Mouse (Mus musculus): Measurements from ENCODE around the gene Gm49601. TPM values are rescaled to one million over a fixed set of nuclear protein-coding genes. Genes with fewer than 3 reads are reported as not detected.

Gene Gm49601
- polyA plus RNA-seq, 1 experiment from 2014 or later = 6.9 TPM

DNA sequence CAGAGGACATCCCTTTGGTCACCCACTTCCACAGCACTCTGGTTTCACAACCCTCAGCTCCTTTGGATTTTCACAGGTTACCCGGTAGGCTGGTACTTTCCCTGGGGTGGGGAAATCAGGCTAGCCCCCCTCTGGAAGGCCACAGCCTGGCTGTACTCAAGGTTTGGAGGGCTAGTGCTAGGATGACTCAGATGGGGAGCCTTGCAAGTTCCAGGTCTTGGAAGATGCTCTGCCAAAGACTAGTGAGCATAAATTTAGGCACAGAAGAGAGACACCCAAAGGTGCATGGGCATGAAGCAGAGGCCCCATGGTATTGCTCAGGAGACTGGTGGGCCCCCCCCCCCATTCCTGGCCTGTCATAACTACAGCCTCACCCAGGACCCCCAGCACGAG, 2.7 kb upstream of the Gm49601 start:
- Histone ChIP-seq H3K9me3 (no peaks in the 10 kb centered on the region), H3K27me3 (peaks cover 21% of the 10 kb centered on the region), H3K4me3 (peak overlapping the region; percentile 76), H3K27ac (peak overlapping the region; percentile 40), H3K4me2 (peak overlapping the region; percentile 77), H3K9ac (peak overlapping the region; percentile 81), H3K36me3 (peaks cover 13% of the 10 kb centered on the region), H3K4me1 (peaks cover 55% of the 10 kb centered on the region)
- no peak for ATAC-seq (ENCODE audit: insufficient number of reproducible peaks, low FRiP score, low TSS enrichment, low read depth)
- 21% methylated on average over 2 of the region's 2 CpGs for WGBS

DNA sequence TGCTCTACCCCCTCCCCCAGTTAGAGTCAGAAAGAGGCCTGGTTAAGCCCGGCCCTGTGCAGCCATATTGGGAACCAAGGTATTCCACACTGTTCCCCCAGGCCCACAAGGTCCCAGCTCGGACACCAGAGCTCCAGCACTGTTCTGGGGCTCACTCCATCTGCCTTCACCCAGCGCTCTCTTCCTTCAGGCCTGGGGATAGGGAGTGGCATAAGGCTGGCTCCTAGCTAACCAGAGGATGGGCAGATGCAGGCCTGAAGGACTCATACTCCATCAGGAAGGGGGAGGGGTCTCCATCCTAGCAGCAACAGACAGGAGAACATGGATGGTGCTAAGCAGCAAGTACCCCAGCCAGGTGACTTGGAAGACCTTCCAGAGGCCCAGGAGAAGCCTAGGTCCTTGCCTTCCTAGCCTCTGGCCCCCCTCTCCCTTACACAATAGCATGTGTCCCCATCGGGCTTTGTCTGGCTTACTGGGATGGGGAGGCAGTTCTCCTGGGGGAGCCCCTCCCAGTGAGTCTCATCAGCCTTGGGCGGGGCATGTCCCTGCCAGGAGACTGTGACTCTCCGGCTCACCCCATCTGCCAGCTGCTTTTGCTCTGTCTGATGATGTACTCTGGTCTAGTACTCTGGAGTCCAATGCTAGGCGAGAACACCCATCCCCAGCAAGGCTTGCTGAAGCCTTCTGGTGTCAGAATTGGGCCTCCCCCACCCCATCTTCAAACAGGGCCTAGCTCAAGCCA, 2.1 kb upstream of the Gm49601 start:
- peak overlapping the region; percentile 76 for H3K4me3 ChIP-seq
- peak overlapping the region; percentile 40 for H3K27ac ChIP-seq
- peak overlapping the region; percentile 81; the same call in 1 of the 2 replicates for H3K9ac ChIP-seq
- H3K4me2 ChIP-seq = peak overlapping the region; percentile 77
- H3K27me3 ChIP-seq = peaks cover 27% of the 10 kb centered on the region
- no peak for ATAC-seq (ENCODE audit: insufficient number of reproducible peaks, low FRiP score, low TSS enrichment, low read depth)
- 63% methylated on average over 7 of the region's 7 CpGs for WGBS
- no peaks in the 10 kb centered on the region for H3K9me3 ChIP-seq
- peaks cover 19% of the 10 kb centered on the region for H3K36me3 ChIP-seq
- H3K4me1 ChIP-seq = peaks cover 52% of the 10 kb centered on the region

- no peaks in the 10 kb centered on the region for H3K9me3 ChIP-seq
- H3K4me2 ChIP-seq = peak overlapping the region; percentile 85
- no peak for ATAC-seq (ENCODE audit: insufficient number of reproducible peaks, low FRiP score, low TSS enrichment, low read depth)
- WGBS = 38% methylated on average over 3 of the region's 3 CpGs
- H3K4me3 ChIP-seq = peak overlapping the region; percentile 53; the same call in 1 of the 2 replicates
- no peak overlapping the region for H3K27ac ChIP-seq
- H3K4me1 ChIP-seq = peaks cover 50% of the 10 kb centered on the region
- peaks cover 39% of the 10 kb centered on the region for H3K27me3 ChIP-seq
- H3K36me3 ChIP-seq = peaks cover 31% of the 10 kb centered on the region
- H3K9ac ChIP-seq = no peak overlapping the region
Observed at GRCm38 (mm10) chr16:18627163-18627562, 936 bp upstream of the Gm49601 start.

DNA sequence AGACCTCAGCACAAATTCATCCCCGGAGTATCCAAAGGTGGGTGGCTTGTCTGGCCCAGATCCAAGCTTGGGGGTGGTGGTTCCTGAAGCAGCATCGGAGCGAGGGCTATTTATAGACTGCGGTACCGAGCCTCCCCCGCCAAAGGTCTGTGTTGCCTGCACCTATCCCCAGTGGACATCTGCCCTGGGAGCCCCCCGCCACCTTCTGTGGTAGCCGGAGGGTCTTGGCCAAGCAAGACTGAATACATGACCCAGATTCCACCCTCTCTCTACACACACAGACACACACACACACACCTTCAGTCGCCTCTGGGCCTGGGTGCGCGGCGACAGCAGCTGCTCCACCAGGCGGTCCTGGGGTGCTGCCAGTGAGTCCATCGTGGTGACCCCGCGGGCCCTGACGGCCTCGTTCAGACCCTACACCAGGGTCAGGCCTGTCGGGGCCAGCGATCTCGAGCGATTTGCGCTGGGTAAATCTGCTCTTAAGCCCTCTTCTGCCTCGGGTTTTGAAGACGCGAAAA, 376 bp downstream of the Gm49601 start:
- peak overlapping the region; percentile 53 for H3K4me3 ChIP-seq
- WGBS = 19% methylated on average over 26 of the region's 26 CpGs
- no peaks in the 10 kb centered on the region for H3K9me3 ChIP-seq
- peak overlapping the region; percentile 85 for H3K4me2 ChIP-seq
- peak overlapping the region; percentile 47 for H3K9ac ChIP-seq
- H3K27ac ChIP-seq = no peak overlapping the region
- peaks cover 59% of the 10 kb centered on the region for H3K4me1 ChIP-seq
- 0 out of 2 replicates have a peak, but pooled peaks have one; percentile 1 for ATAC-seq (ENCODE audit: insufficient number of reproducible peaks, low FRiP score, low TSS enrichment, low read depth)
- H3K36me3 ChIP-seq = peaks cover 31% of the 10 kb centered on the region
- peaks cover 52% of the 10 kb centered on the region for H3K27me3 ChIP-seq

- Histone ChIP-seq H3K4me3 (no peak overlapping the region), H3K27me3 (peaks cover 60% of the 10 kb centered on the region), H3K9ac (no peak overlapping the region), H3K36me3 (peaks cover 31% of the 10 kb centered on the region), H3K9me3 (no peaks in the 10 kb centered on the region), H3K27ac (no peak overlapping the region), H3K4me2 (no peak overlapping the region), H3K4me1 (peaks cover 61% of the 10 kb centered on the region)
- 67% methylated on average over 14 of the region's 14 CpGs for WGBS
- ATAC-seq (ENCODE audit: insufficient number of reproducible peaks, low FRiP score, low TSS enrichment, low read depth) = no peak
Observed at GRCm38 (mm10) chr16:18625097-18625496, 1.1 kb downstream of the Gm49601 start.

DNA sequence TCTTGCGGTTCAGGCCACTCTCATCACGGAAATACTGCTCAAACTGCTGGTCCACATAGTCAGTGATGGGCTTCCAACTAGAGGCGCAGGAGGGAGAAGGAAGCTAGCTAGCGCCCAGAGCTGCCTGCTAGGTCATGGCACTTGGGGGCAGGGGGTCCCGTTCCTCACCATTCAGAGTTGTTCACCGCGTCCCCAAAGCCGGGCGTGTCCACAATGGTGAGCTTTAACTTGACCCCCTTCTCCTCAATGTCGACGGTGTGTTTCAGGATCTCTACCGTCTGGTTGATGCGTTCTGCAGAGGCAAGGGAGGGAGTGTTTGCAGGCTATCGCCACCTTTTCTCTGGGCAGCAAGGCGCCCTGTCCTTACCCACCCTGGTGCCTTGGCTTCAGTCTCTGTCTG, 1.6 kb downstream of the Gm49601 start:
- WGBS = 62% methylated on average over 15 of the region's 15 CpGs
- peaks cover 31% of the 10 kb centered on the region for H3K36me3 ChIP-seq
- H3K9ac ChIP-seq = no peak overlapping the region
- peaks cover 58% of the 10 kb centered on the region for H3K4me1 ChIP-seq
- no peaks in the 10 kb centered on the region for H3K9me3 ChIP-seq
- ATAC-seq (ENCODE audit: insufficient number of reproducible peaks, low FRiP score, low TSS enrichment, low read depth) = no peak
- no peak overlapping the region for H3K4me3 ChIP-seq
- no peak overlapping the region for H3K4me2 ChIP-seq
- no peak overlapping the region for H3K27ac ChIP-seq
- H3K27me3 ChIP-seq = peaks cover 64% of the 10 kb centered on the region

- Histone ChIP-seq H3K36me3 (peaks cover 31% of the 10 kb centered on the region), H3K4me1 (peaks cover 54% of the 10 kb centered on the region), H3K4me3 (no peak overlapping the region), H3K4me2 (no peak overlapping the region), H3K9me3 (no peaks in the 10 kb centered on the region), H3K9ac (no peak overlapping the region), H3K27ac (no peak overlapping the region), H3K27me3 (peaks cover 71% of the 10 kb centered on the region)
- no peak for ATAC-seq (ENCODE audit: insufficient number of reproducible peaks, low FRiP score, low TSS enrichment, low read depth)
- 65% methylated on average over 15 of the region's 15 CpGs for WGBS
Observed at GRCm38 (mm10) chr16:18623751-18624540, 2.3 kb downstream of the Gm49601 start.

GRCm38 (mm10) chr16:18622916-18623750, 3.1 kb downstream of the Gm49601 start:
- peaks cover 46% of the 10 kb centered on the region for H3K4me1 ChIP-seq
- no peak overlapping the region for H3K9ac ChIP-seq
- H3K4me2 ChIP-seq = no peak overlapping the region
- peaks cover 31% of the 10 kb centered on the region for H3K36me3 ChIP-seq
- H3K27me3 ChIP-seq = peaks cover 79% of the 10 kb centered on the region
- WGBS = 62% methylated on average over 29 of the region's 29 CpGs
- no peak overlapping the region for H3K4me3 ChIP-seq
- H3K27ac ChIP-seq = no peak overlapping the region
- H3K9me3 ChIP-seq = no peaks in the 10 kb centered on the region
- no peak for ATAC-seq (ENCODE audit: insufficient number of reproducible peaks, low FRiP score, low TSS enrichment, low read depth)

DNA sequence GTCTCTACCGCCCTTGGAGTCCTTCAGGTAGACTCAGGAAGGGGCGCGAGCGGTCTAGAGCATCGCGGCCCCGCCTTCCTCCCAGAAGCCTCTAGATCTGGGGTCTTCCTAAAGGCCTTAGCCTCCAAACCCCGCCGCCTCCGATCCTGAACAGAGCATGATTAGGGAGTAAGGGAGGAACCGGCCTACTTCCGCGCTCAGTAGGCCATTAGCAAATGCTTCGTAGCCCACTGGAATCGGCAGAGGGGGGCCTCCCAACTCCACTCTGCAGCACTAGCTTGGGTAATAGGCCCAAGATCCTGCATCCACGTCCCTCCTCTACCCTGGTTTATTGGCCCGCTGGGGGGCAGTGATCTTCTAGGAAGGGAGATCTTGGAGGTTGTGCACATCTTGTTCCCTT, 4.2 kb downstream of the Gm49601 start, which contains the start of gene Gp1bb:
Gene Gp1bb, minus strand, starts transcription at position 385 of the 400 bp plus-strand sequence.
- 32% methylated on average over 17 of the region's 17 CpGs for WGBS
- H3K4me1 ChIP-seq = peaks cover 41% of the 10 kb centered on the region
- H3K4me2 ChIP-seq = peak within 1 kb of the TSS; percentile 97
- no peaks in the 10 kb centered on the region for H3K9me3 ChIP-seq
- H3K9ac ChIP-seq = 0 out of 2 replicates have a peak within 1 kb of the TSS, but pooled peaks have one; percentile 39
- H3K36me3 ChIP-seq = peaks cover 31% of the 10 kb centered on the region
- ATAC-seq (ENCODE audit: insufficient number of reproducible peaks, low FRiP score, low TSS enrichment, low read depth) = no peak
- no peak within 1 kb of the TSS for H3K27ac ChIP-seq
- peak within 1 kb of the TSS; percentile 52 for H3K4me3 ChIP-seq
- peaks cover 84% of the 10 kb centered on the region for H3K27me3 ChIP-seq

DNA sequence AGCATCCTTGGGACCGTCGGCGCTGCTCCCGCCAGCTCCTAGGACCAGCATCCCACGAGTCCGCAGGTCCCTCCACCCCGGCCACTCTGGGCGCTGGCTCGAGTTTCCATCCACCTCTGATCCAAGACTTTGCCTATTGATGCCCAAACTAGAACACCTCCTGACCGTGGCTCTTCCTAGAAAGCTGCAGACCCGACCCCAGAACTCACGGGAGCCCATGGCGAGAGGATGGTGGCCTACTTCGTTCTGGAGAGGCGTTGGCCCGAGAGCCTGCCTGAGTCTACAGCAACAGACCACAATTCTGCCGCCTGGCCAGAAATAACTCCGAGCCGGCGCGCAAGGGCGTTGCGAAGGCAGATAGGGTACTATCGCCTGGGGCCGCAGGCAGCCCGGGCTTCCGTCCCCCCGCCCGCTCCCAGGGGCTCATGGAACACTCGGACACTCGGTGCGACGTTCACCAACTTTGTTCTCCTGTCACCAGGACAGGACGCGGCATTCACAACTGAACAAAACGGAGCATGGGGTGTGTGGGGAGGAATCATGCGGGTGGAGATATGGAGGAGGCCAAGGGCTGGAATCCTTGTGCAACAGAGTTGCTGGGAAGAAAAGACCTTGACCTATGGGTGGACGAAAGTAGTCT, 4.7 kb downstream of the Gm49601 start:
- Histone ChIP-seq H3K9me3 (no peaks in the 10 kb centered on the region), H3K4me3 (peak overlapping the region; percentile 52), H3K36me3 (peaks cover 31% of the 10 kb centered on the region), H3K4me1 (peaks cover 35% of the 10 kb centered on the region), H3K27ac (no peak overlapping the region), H3K9ac (0 out of 2 replicates have a peak overlapping the region, but pooled peaks have one; percentile 39), H3K27me3 (peaks cover 84% of the 10 kb centered on the region), H3K4me2 (peak overlapping the region; percentile 97)
- WGBS = 9% methylated on average over 38 of the region's 38 CpGs
- no peak for ATAC-seq (ENCODE audit: insufficient number of reproducible peaks, low FRiP score, low TSS enrichment, low read depth)
